Mouse (Mus musculus): ENCODE results near the gene Mei1. TPM values are rescaled to one million over a fixed set of nuclear protein-coding genes. Genes with fewer than 3 reads are reported as not detected.

Mei1 gene
- polyA plus RNA-seq, 1 experiment from 2014 or later = not detected

GRCm38 (mm10) chr15:82170437-82171377 lies 100.9 kb downstream of the Mei1 start:
- peak; percentile 88 for ATAC-seq
- peak overlapping the region; percentile 50; the same call in 1 of the 2 replicates for H3K27ac ChIP-seq (ENCODE audit: low read depth, low read length)
- WGBS = 55% methylated on average over 36 of the region's 36 CpGs

GRCm38 (mm10) chr15:82172648-82173047 lies 102.9 kb downstream of the Mei1 start:
- H3K4me1 ChIP-seq (replicated peaks; ENCODE audit: control insufficient read depth, insufficient read depth, low read length) = 0 out of 2 replicates have a peak, but pooled peaks cover 2% of the 10 kb centered on the region
- 86% methylated on average over 8 of the region's 8 CpGs for WGBS
- H3K27me3 ChIP-seq (replicated peaks; ENCODE audit: control insufficient read depth, insufficient read depth, low read length) = no peaks in the 10 kb centered on the region
- no peaks in the 10 kb centered on the region for H3K9me3 ChIP-seq (ENCODE audit: control insufficient read depth)
- H3K9ac ChIP-seq (ENCODE audit: low read depth, low read length) = no peak overlapping the region
- no peak overlapping the region for H3K4me3 ChIP-seq (ENCODE audit: low read depth, low read length)
- H3K4me2 ChIP-seq (replicated peaks; ENCODE audit: low read depth) = no peak overlapping the region
- no peak for ATAC-seq
- H3K36me3 ChIP-seq (ENCODE audit: control insufficient read depth, insufficient read depth) = peaks cover 70% of the 10 kb centered on the region
- TF ChIP-seq CTCF (IDR thresholded peaks at IDR 0.05; ENCODE audit: low read depth) = no peak
- H3K27ac ChIP-seq (ENCODE audit: low read depth, low read length) = no peak overlapping the region

More at GRCm38 (mm10) chr15:82170437-82171377, 100.9 kb downstream of the Mei1 start:
- peak overlapping the region; percentile 17; the same call in 1 of the 2 replicates for H3K4me2 ChIP-seq (replicated peaks; ENCODE audit: low read depth)
- no peaks in the 10 kb centered on the region for H3K9me3 ChIP-seq (ENCODE audit: control insufficient read depth)
- no peak overlapping the region for H3K4me3 ChIP-seq (ENCODE audit: low read depth, low read length)
- H3K36me3 ChIP-seq (ENCODE audit: control insufficient read depth, insufficient read depth) = peaks cover 52% of the 10 kb centered on the region
- H3K27me3 ChIP-seq (replicated peaks; ENCODE audit: control insufficient read depth, insufficient read depth, low read length) = no peaks in the 10 kb centered on the region
- H3K9ac ChIP-seq (ENCODE audit: low read depth, low read length) = no peak overlapping the region
- no peak for TF ChIP-seq CTCF (IDR thresholded peaks at IDR 0.05; ENCODE audit: low read depth)
- 0 out of 2 replicates have a peak, but pooled peaks cover 9% of the 10 kb centered on the region for H3K4me1 ChIP-seq (replicated peaks; ENCODE audit: control insufficient read depth, insufficient read depth, low read length)

DNA sequence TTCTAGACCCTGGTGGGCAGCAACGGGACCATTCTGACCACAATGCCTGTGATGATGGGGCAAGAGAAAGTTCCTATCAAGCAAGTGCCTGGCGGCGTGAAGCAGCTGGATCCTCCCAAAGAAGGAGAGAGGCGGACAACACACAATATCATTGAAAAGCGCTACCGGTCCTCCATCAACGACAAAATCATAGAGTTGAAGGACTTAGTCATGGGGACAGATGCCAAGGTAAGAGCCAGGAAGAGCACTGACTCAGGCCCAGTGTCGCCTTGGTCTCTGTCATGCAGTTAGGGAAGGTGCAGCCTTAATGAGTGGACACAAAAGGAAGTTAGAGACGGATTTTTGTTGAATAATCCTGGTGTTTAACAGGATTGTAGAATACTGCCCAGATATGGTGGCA lies 105.3 kb downstream of the Mei1 start:
- 96% methylated on average over 9 of the region's 9 CpGs for WGBS
- Histone ChIP-seq H3K27me3 (replicated peaks; ENCODE audit: control insufficient read depth, insufficient read depth, low read length) (no peaks in the 10 kb centered on the region), H3K9me3 (ENCODE audit: control insufficient read depth) (no peaks in the 10 kb centered on the region), H3K4me2 (replicated peaks; ENCODE audit: low read depth) (no peak overlapping the region), H3K9ac (ENCODE audit: low read depth, low read length) (no peak overlapping the region), H3K36me3 (ENCODE audit: control insufficient read depth, insufficient read depth) (peaks cover 90% of the 10 kb centered on the region), H3K27ac (ENCODE audit: low read depth, low read length) (no peak overlapping the region), H3K4me3 (ENCODE audit: low read depth, low read length) (no peak overlapping the region), H3K4me1 (replicated peaks; ENCODE audit: control insufficient read depth, insufficient read depth, low read length) (no peaks in the 10 kb centered on the region)
- no peak for ATAC-seq
- TF ChIP-seq CTCF (IDR thresholded peaks at IDR 0.05; ENCODE audit: low read depth) = no peak

Other genes starting within 250 kb of the Mei1 start
- gene Tob2, start 211.2 kb upstream of the Mei1 start, polyA plus RNA-seq (2015; fragmentation: Nextera tagmentation; extraction: Ambion mirVana) = 19.8 and 22.1 TPM in 2 replicates
- gene Phf5a, start 198.1 kb upstream of the Mei1 start, polyA plus RNA-seq (2015; fragmentation: Nextera tagmentation; extraction: Ambion mirVana) = 75.9 and 79.2 TPM in 2 replicates
- gene Aco2, start 197.7 kb upstream of the Mei1 start, polyA plus RNA-seq (2015; fragmentation: Nextera tagmentation; extraction: Ambion mirVana) = 192 and 209 TPM in 2 replicates
- gene Polr3h, start 143.8 kb upstream of the Mei1 start, polyA plus RNA-seq (2015; fragmentation: Nextera tagmentation; extraction: Ambion mirVana) = 114 and 123 TPM in 2 replicates
- gene Csdc2, start 133.2 kb upstream of the Mei1 start, polyA plus RNA-seq (2015; fragmentation: Nextera tagmentation; extraction: Ambion mirVana) = 4.4 and 4.9 TPM in 2 replicates
- 14.5 and 15.8 TPM in 2 replicates for gene Pmm1, start 109.1 kb upstream of the Mei1 start, polyA plus RNA-seq (2015; fragmentation: Nextera tagmentation; extraction: Ambion mirVana)
- not detected in 2 replicates for gene 1700029P11Rik, start 89.5 kb upstream of the Mei1 start, polyA plus RNA-seq (2015; fragmentation: Nextera tagmentation; extraction: Ambion mirVana)
- 22.6 and 23.2 TPM in 2 replicates for gene Xrcc6, start 82.2 kb upstream of the Mei1 start, polyA plus RNA-seq (2015; fragmentation: Nextera tagmentation; extraction: Ambion mirVana)
- gene Desi1, start 36.1 kb upstream of the Mei1 start, polyA plus RNA-seq (2015; fragmentation: Nextera tagmentation; extraction: Ambion mirVana) = 10.0 and 12.1 TPM in 2 replicates
- 86.1 and 99.0 TPM in 2 replicates for gene Snu13, start 22.4 kb upstream of the Mei1 start, polyA plus RNA-seq (2015; fragmentation: Nextera tagmentation; extraction: Ambion mirVana)
- not detected in 2 replicates for gene 4930407I10Rik, start 10.8 kb upstream of the Mei1 start, polyA plus RNA-seq (2015; fragmentation: Nextera tagmentation; extraction: Ambion mirVana)
- gene Ccdc134, start 57.9 kb downstream of the Mei1 start, polyA plus RNA-seq (2015; fragmentation: Nextera tagmentation; extraction: Ambion mirVana) = 3.5 and 4.2 TPM in 2 replicates
- 68.7 and 69.5 TPM in 2 replicates for gene Srebf2, start 77.2 kb downstream of the Mei1 start, polyA plus RNA-seq (2015; fragmentation: Nextera tagmentation; extraction: Ambion mirVana)
- gene Shisa8, start 142.8 kb downstream of the Mei1 start, polyA plus RNA-seq (2015; fragmentation: Nextera tagmentation; extraction: Ambion mirVana) = not detected in 2 replicates
- gene Tnfrsf13c, start 154.4 kb downstream of the Mei1 start, polyA plus RNA-seq (2015; fragmentation: Nextera tagmentation; extraction: Ambion mirVana) = 0.10 TPM in 1 of 2 replicates, not detected in the other
- gene Cenpm, start 174.8 kb downstream of the Mei1 start, polyA plus RNA-seq (2015; fragmentation: Nextera tagmentation; extraction: Ambion mirVana) = 14.8 and 16.5 TPM in 2 replicates
- 0.13 TPM in 1 of 2 replicates, not detected in the other for gene 1500009C09Rik, start 182.4 kb downstream of the Mei1 start, polyA plus RNA-seq (2015; fragmentation: Nextera tagmentation; extraction: Ambion mirVana)
- gene Sept3, start 204.9 kb downstream of the Mei1 start, polyA plus RNA-seq (2015; fragmentation: Nextera tagmentation; extraction: Ambion mirVana) = 1.7 and 3.0 TPM in 2 replicates
- gene Wbp2nl, start 229.0 kb downstream of the Mei1 start, polyA plus RNA-seq (2015; fragmentation: Nextera tagmentation; extraction: Ambion mirVana) = not detected in 2 replicates